Mouse (Mus musculus) skeletal muscle tissue, adult 2 months (tissue): ENCODE data around the gene Mfsd4b2.

Experiments used
- DNase-seq: peaks from one replicate; pipeline ENCODE4 v3.0.0-alpha.2; 2012; ENCODE audit warnings: low read depth, low spot score

Gene Mfsd4b2

GRCm38 (mm10) chr10:39893702-39894697, 32.7 kb downstream of the Mfsd4b2 start:
- DNase-seq = no peak

GRCm38 (mm10) chr10:39888621-39889020, 38.1 kb downstream of the Mfsd4b2 start:
- DNase-seq = peak; percentile 69
